Mouse (Mus musculus): ENCODE results near the gene Gm42372. TPM values are rescaled to one million over a fixed set of nuclear protein-coding genes. Genes with fewer than 3 reads are reported as not detected.

Gm42372 gene
- total and polyA plus RNA-seq, 3 experiments: 0.42 TPM; not detected in 2

DNA sequence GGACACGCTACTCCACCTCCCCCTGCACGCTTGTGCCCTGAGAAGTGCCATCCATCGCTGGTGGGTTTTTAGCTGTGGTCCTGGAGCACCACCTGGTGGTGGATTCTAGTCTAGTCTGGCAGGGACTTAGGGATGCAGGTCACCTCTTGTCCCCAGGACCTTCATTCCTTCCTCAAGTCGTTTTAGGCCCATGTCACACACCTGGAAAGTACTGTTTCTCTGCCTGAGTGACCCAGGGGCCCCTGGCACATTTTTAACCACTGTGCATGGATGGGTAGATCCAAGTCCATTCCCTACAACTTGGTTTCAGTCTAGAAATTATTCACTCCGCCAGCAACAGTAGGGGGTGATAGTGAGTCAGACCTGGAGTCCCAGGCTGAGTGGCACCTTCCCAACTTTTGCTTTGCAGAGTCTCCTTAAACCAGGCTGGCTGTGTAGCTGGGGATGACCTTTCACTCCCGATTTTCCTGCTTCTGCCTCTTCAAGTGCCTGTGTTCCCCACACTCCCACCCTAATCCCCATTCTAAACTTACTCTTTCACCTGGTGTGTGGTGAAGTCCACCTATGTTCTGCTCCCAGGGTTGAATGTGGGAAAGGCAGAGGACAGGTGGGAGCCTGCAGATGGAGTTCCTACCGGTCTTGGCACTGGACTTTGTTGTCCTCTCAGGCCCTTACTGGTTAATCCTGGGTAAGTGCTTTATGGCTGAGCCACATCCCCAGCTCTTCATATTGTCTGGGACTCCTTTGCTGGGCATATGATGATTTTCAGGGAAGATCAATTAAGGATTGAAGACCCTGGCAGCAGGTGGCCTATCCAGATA, 19.7 kb downstream of the Gm42372 start:
- Histone ChIP-seq H3K4me1 (ENCODE audit: control insufficient read depth in 1 of 2, insufficient read depth in 2 of 2, low read length in 2 of 2) (peaks cover 8 to 12% of the 10 kb centered on the region in 2 experiments), H3K79me2 (ENCODE audit: control insufficient read depth, insufficient read depth, low read length, poor library complexity) (no peaks in the 10 kb centered on the region), H3K27ac (ENCODE audit: control insufficient read depth, low read depth, low read length) (no peak overlapping the region), H3K4me3 (ENCODE audit: control insufficient read depth in 1 of 2, insufficient read depth in 1 of 2, low read depth in 2 of 2, low read length in 2 of 2) (no peak overlapping the region), H3K27me3 (ENCODE audit: control insufficient read depth in 1 of 2, insufficient read depth in 2 of 2, low read length in 2 of 2) (no peaks in the 10 kb centered on the region), H3K9ac (ENCODE audit: control insufficient read depth, low read depth, low read length, poor library complexity, severe bottlenecking) (no peak overlapping the region), H3K36me3 (ENCODE audit: control insufficient read depth in 1 of 2, insufficient read depth in 2 of 2, low read length in 2 of 2) (peaks cover 4 to 9% of the 10 kb centered on the region in 2 experiments), H3K9me3 (replicated peaks; ENCODE audit: insufficient read depth, low read length) (no peaks in the 10 kb centered on the region)
- TF ChIP-seq POLR2A (IDR thresholded peaks at IDR 0.05; ENCODE audit: control insufficient read depth in 1 of 2, insufficient read depth in 1 of 2, low read depth in 1 of 2, low read length in 2 of 2, poor library complexity in 1 of 2): 0 out of 4 replicates have a peak, but pooled peaks of 1 of the 2 experiments have one; percentile 25
- no peak for TF ChIP-seq ZNF384 (IDR thresholded peaks at IDR 0.05; ENCODE audit: low read depth, low read length)
- TF ChIP-seq RAD21 (IDR thresholded peaks at IDR 0.05; ENCODE audit: low read depth, low read length): peak; percentile 82
- no peak for TF ChIP-seq POLR2AphosphoS5 (IDR thresholded peaks at IDR 0.05; ENCODE audit: borderline replicate concordance, low read depth, low read length)
- TF ChIP-seq CTCF (IDR thresholded peaks at IDR 0.05 in 2 of 3, conservative IDR thresholded peaks at IDR 0.05 in 1 of 3; ENCODE audit: control insufficient read depth in 1 of 3, insufficient read depth in 1 of 3, low read depth in 2 of 3, low read length in 3 of 3, poor library complexity in 1 of 3, severe bottlenecking in 1 of 3): peak; percentile 71 to 91 (median 84)
- TF ChIP-seq POLR2AphosphoS2 (IDR thresholded peaks at IDR 0.05; ENCODE audit: low read length): peak; percentile 40
- TF ChIP-seq USF2 (IDR thresholded peaks at IDR 0.05; ENCODE audit: borderline replicate concordance in 1 of 2, insufficient read depth in 1 of 2, low read depth in 1 of 2, low read length in 2 of 2): no peak
- TF ChIP-seq TBP (IDR thresholded peaks at IDR 0.05; ENCODE audit: low read depth, low read length): no peak
- no peak for TF ChIP-seq MAFK (IDR thresholded peaks at IDR 0.05; ENCODE audit: borderline replicate concordance, low read depth, low read length)
- TF ChIP-seq MYB (IDR thresholded peaks at IDR 0.05; ENCODE audit: low read depth, low read length): no peak
- TF ChIP-seq TAL1 (IDR thresholded peaks at IDR 0.05; ENCODE audit: low read length): no peak
- TF ChIP-seq ELF1 (IDR thresholded peaks at IDR 0.05; ENCODE audit: low read depth, low read length): no peak
- no peak for TF ChIP-seq SIN3A (IDR thresholded peaks at IDR 0.05; ENCODE audit: low read length)
- peak; percentile 71 for TF ChIP-seq SMC3 (IDR thresholded peaks at IDR 0.05; ENCODE audit: low read depth, low read length)
- peak; percentile 70 for TF ChIP-seq ZC3H11A (IDR thresholded peaks at IDR 0.05; ENCODE audit: low read depth, low read length)
- no peak for TF ChIP-seq MYC (IDR thresholded peaks at IDR 0.05; ENCODE audit: low read depth, low read length)
- DNase-seq (ENCODE audit: low read depth, low spot score): peak; percentile 87

DNA sequence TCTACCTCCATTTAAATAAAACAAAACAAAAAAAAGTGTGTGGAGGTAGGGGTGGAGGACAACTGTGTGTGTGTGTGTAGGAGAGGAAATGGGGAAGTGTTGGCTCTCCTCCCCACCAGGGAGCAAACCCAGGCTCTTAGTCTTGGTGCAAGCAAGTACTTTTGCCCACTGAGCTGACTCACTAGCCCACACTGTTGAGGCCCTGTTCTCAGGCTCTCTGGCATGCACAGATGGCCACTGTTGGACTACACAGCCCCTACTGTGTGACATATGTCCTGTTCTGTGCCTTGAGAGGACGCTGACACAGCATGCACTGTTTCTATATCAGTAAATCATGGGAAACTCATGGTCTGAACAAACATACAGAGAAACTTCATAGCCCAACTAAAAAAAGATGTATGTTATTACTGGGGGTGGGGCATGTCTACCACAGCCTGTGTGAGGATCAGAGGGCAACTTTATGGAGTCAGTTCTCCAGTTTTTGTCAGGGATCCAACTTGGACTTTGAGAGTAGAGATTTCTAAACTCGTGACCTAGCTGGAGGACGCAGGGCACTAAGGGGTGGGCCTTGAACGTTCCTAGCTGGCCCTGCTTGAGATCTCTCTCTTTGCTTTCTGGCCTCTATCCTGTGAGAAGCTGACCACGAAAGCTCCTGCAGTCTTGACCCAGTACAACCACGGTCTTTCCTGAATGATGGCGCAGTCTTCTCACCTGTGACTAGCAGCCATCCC, 20.5 kb downstream of the Gm42372 start:
- TF ChIP-seq CHD2 (IDR thresholded peaks at IDR 0.05; ENCODE audit: low read length): no peak
- 0 out of 2 replicates have a peak, but pooled peaks have one; percentile 3 for TF ChIP-seq SMC3 (IDR thresholded peaks at IDR 0.05; ENCODE audit: low read depth, low read length)
- H3K27ac ChIP-seq (ENCODE audit: control insufficient read depth, low read depth, low read length): no peak overlapping the region
- DNase-seq (ENCODE audit: low read depth, low spot score): peak; percentile 77
- H3K4me3 ChIP-seq (ENCODE audit: control insufficient read depth in 1 of 2, insufficient read depth in 1 of 2, low read depth in 2 of 2, low read length in 2 of 2): no peak overlapping the region
- no peaks in the 10 kb centered on the region for H3K27me3 ChIP-seq (ENCODE audit: control insufficient read depth in 1 of 2, insufficient read depth in 2 of 2, low read length in 2 of 2)
- no peak overlapping the region for H3K9ac ChIP-seq (ENCODE audit: control insufficient read depth, low read depth, low read length, poor library complexity, severe bottlenecking)
- no peaks in the 10 kb centered on the region for H3K9me3 ChIP-seq (replicated peaks; ENCODE audit: insufficient read depth, low read length)
- no peaks in the 10 kb centered on the region for H3K79me2 ChIP-seq (ENCODE audit: control insufficient read depth, insufficient read depth, low read length, poor library complexity)
- peaks cover 8 to 12% of the 10 kb centered on the region in 2 experiments for H3K4me1 ChIP-seq (ENCODE audit: control insufficient read depth in 1 of 2, insufficient read depth in 2 of 2, low read length in 2 of 2)
- peaks cover 6 to 9% of the 10 kb centered on the region in 2 experiments for H3K36me3 ChIP-seq (ENCODE audit: control insufficient read depth in 1 of 2, insufficient read depth in 2 of 2, low read length in 2 of 2)

All from MEL (cell line).